Mouse (Mus musculus) embryonic facial prominence, embryonic 15.5 days (tissue): ENCODE data around the gene Kif3b. TPM values are rescaled to one million over a fixed set of nuclear protein-coding genes. Genes with fewer than 3 reads are reported as not detected.
"Not testable (repeated sequence)": the region's sequence is repeated elsewhere in the genome, so short reads cannot be mapped to it uniquely, and the experiment has no call there.

Experiments
- ATAC-seq: fragments of 200-750 bp; cut with Nextera tagmentation; 2 replicates; pipeline ENCODE4 v1.8.0; 2017; ENCODE audit warnings: low read depth, moderate TSS enrichment; ENCODE audit not compliant: insufficient number of reproducible peaks, low FRiP score, low TSS enrichment
- H3K27ac ChIP-seq: fragments of 300-500 bp; sonication (generic); replicated peaks from 2 replicates; pipeline ENCODE4 v1.5.1; 2015; ENCODE audit warnings: mild to moderate bottlenecking, inconsistent platforms
- H3K27me3 ChIP-seq: fragments of 300-500 bp; sonication (generic); 2 replicates; pipeline ENCODE4 v1.6.1; 2015; ENCODE audit warnings: inconsistent platforms
- H3K36me3 ChIP-seq: fragments of 300-500 bp; sonication (generic); 2 replicates; pipeline ENCODE4 v1.6.1; 2015; ENCODE audit warnings: mild to moderate bottlenecking, inconsistent platforms
- H3K4me1 ChIP-seq: fragments of 300-500 bp; sonication (generic); 2 replicates; pipeline ENCODE4 v1.6.1; 2015; ENCODE audit warnings: inconsistent platforms
- H3K4me2 ChIP-seq: fragments of 300-500 bp; sonication (generic); replicated peaks from 2 replicates; pipeline ENCODE4 v1.6.1; 2015; ENCODE audit warnings: mild to moderate bottlenecking, inconsistent platforms
- H3K4me3 ChIP-seq: fragments of 300-500 bp; sonication (generic); replicated peaks from 2 replicates; pipeline ENCODE4 v1.5.1; 2015; ENCODE audit warnings: mild to moderate bottlenecking, inconsistent platforms
- H3K9ac ChIP-seq: fragments of 300-500 bp; sonication (generic); 2 replicates; pipeline ENCODE4 v1.6.1; 2015; ENCODE audit warnings: inconsistent platforms
- H3K9me3 ChIP-seq: fragments of 300-500 bp; sonication (generic); replicated peaks from 2 replicates; pipeline ENCODE4 v1.6.1; 2016; ENCODE audit warnings: inconsistent platforms
- WGBS: fragments of 180-500 bp; shearing (Covaris S2); methylation state at CpG from one replicate; pipeline ENCODE4 v1.1.7; 2015; 5-methylcytosine and 5-hydroxymethylcytosine counted together
- polyA plus RNA-seq: library from polyadenylated mRNA; unstranded; fragments of >200 nt; fragmentation: Nextera tagmentation; extraction: Ambion mirVana; gene quantifications from 2 replicates; pipeline ENCODE4 v1.2.1, GENCODE M21; 2015

Gene Kif3b
- polyA plus RNA-seq, 1 experiment from 2014 or later: 9.0 TPM

- Histone ChIP-seq H3K36me3 (no peaks in the 10 kb centered on the region), H3K4me3 (no peak overlapping the region), H3K27ac (no peak overlapping the region), H3K9me3 (no peaks in the 10 kb centered on the region), H3K27me3 (no peaks in the 10 kb centered on the region), H3K9ac (no peak overlapping the region), H3K4me2 (no peak overlapping the region), H3K4me1 (0 out of 2 replicates have a peak, but pooled peaks cover 7% of the 10 kb centered on the region)
- WGBS: 75% methylated on average over 6 of the region's 6 CpGs
- ATAC-seq: no peak
These were observed 16.3 kb upstream of the Kif3b start for GRCm38 (mm10) chr2:153274919-153275247.

DNA sequence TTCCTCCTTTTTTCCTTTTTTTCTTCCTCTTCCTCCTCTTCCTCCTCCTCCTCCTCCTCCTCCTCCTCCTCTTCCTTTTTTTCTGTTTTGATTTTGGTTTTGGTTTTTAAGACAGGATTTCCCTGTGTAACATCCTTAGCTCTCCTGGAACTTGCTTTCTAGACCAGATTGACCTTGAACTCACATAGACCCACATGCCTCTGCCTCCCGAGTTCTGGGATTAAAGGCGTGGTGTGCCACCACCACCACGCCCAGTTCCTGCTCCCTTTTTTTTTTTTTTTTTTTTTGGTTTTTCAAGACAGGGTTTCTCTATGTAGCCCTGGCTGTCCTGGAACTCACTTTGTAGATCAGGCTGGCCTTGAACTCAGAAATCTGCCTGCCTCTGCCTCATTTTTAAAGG lies 15.6 kb upstream of the Kif3b start:
- not testable (repeated sequence) for ATAC-seq, H3K4me2 ChIP-seq, H3K27ac ChIP-seq

DNA sequence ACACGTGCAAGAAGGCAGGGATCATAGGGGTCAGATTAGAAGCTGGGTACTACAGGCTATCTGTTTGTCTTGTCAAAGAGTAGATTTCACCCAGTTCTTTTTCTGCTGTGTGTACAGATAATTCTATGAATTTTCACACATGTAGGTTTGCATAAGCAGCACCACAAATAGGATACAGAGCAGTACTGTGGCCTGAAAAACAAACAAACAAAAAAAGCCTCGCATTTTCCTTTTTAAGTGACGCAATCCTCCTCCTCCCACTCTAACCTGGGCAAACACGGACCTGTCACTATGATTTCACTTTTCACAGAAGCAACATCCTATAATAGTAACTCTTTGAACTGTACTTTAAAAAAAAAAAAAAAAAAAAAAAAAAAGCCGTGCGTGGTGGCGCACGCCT lies 14.8 kb upstream of the Kif3b start:
- Histone ChIP-seq H3K36me3 (no peaks in the 10 kb centered on the region), H3K4me1 (0 out of 2 replicates have a peak, but pooled peaks cover 5% of the 10 kb centered on the region), H3K4me2 (no peak overlapping the region), H3K27ac (no peak overlapping the region), H3K9me3 (no peaks in the 10 kb centered on the region), H3K27me3 (no peaks in the 10 kb centered on the region), H3K4me3 (no peak overlapping the region), H3K9ac (no peak overlapping the region)
- ATAC-seq: no peak
- WGBS: 89% methylated on average over 8 of the region's 8 CpGs

More for the DNA sequence above, 15.6 kb upstream of the Kif3b start:
- H3K9ac ChIP-seq, H3K4me1 ChIP-seq, H3K36me3 ChIP-seq, H3K9me3 ChIP-seq, H3K4me3 ChIP-seq, H3K27me3 ChIP-seq: not testable (repeated sequence)
- 74% methylated on average over 3 of the region's 3 CpGs for WGBS

DNA sequence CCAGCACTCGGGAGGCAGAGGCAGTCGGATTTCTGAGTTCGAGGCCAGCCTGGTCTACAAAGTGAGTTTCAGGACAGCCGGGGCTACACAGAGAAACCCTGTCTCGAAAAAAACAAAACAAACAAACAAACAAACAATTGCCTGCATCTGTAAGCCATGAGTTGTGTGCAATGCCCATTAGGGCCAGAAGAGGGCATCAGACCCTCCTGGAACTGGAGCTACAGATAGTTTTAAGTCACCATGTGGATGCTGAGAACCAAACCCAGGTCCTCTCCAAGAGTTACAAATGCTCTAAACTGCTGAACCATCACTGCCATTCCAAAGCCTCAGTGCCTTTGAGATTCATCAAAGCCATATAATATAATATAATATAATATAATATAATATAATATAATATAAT lies 14.4 kb upstream of the Kif3b start:
- H3K27ac ChIP-seq: not testable (repeated sequence)
- 90% methylated on average over 5 of the region's 5 CpGs for WGBS

GRCm38 (mm10) chr2:153278357-153278756 lies 12.9 kb upstream of the Kif3b start:
- Histone ChIP-seq H3K36me3 (no peaks in the 10 kb centered on the region), H3K9ac (no peak overlapping the region), H3K27me3 (no peaks in the 10 kb centered on the region), H3K9me3 (no peaks in the 10 kb centered on the region), H3K4me2 (no peak overlapping the region), H3K4me1 (0 out of 2 replicates have a peak, but pooled peaks cover under 1% of the 10 kb centered on the region), H3K4me3 (no peak overlapping the region), H3K27ac (no peak overlapping the region)
- WGBS: 82% methylated on average over 5 of the region's 5 CpGs
- ATAC-seq: no peak

More for the DNA sequence above, 14.4 kb upstream of the Kif3b start:
- not testable (repeated sequence) for H3K9ac ChIP-seq, ATAC-seq, H3K27me3 ChIP-seq, H3K9me3 ChIP-seq, H3K4me2 ChIP-seq, H3K4me1 ChIP-seq, H3K4me3 ChIP-seq, H3K36me3 ChIP-seq

DNA sequence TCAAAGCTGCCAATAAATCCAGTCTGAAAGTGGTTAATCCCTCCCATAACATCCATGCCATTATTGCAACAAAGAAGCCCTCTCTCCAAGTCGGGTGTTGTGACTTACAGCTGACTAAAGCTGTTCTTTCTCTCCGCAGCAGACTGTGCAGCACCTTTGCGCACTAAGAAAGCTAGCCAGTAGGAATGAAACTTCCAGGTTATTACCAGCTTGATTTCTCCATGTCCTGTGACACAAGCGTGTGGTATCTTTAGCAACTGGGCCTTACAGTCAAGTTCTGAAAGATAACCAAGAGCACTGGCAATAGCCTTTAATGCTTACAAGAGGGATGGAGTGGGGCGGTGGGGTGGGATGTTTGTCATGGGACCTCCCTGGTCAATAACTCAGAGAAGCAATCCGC lies 7.3 kb upstream of the Kif3b start:
- WGBS: 85% methylated on average over 6 of the region's 6 CpGs
- H3K9me3 ChIP-seq: no peaks in the 10 kb centered on the region
- H3K27ac ChIP-seq: no peak overlapping the region
- ATAC-seq: no peak
- no peaks in the 10 kb centered on the region for H3K27me3 ChIP-seq
- no peak overlapping the region for H3K9ac ChIP-seq
- no peaks in the 10 kb centered on the region for H3K4me1 ChIP-seq
- H3K4me2 ChIP-seq: no peak overlapping the region
- H3K36me3 ChIP-seq: no peaks in the 10 kb centered on the region
- H3K4me3 ChIP-seq: no peak overlapping the region

DNA sequence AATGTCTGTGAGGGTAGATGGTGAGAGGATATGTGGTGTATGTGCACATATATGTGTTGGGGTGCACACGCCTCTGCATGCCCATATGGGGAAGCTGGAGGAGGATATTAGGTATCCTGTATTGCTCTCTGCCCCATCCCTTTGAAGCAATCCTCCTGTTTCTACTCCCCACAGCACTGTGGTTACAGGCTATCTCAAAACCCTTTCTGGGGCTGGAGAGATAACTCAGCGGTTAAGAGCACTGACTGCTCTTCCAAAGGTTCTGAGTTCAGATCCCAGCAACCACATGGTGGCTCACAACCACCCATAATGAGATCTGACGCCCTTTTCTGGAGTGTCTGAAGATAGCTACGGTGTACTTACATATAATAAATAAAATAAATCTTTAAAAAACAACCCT lies 4.7 kb upstream of the Kif3b start:
- Histone ChIP-seq H3K27me3 (no peaks in the 10 kb centered on the region), H3K4me1 (peaks cover 8% of the 10 kb centered on the region; the same call in 1 of the 2 replicates), H3K27ac (no peak overlapping the region), H3K9me3 (no peaks in the 10 kb centered on the region), H3K36me3 (no peaks in the 10 kb centered on the region), H3K4me3 (no peak overlapping the region), H3K9ac (no peak overlapping the region), H3K4me2 (no peak overlapping the region)
- 82% methylated on average over 4 of the region's 4 CpGs for WGBS
- ATAC-seq: no peak

DNA sequence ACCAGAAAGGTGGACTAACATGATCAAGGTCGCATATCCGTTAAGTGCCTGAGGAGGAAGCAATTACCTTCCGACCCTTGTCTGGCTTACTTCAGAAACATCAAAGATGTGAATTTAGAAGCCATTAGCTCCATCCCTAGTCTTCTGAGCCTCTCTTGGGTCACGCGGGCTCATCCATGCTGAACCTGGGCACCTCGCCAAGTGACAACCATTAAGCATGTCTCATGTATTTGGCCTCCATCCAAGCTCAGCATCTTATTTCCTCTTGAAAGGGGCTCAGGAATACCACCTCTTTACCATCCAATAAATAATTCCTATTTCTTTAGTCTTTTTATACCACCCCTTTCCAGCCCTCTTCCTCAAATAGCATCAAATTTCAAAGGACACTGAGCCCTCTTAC lies 3.4 kb upstream of the Kif3b start:
- WGBS: 26% methylated on average over 6 of the region's 6 CpGs
- no peak for ATAC-seq
- Histone ChIP-seq H3K9ac (no peak overlapping the region), H3K27me3 (no peaks in the 10 kb centered on the region), H3K9me3 (no peaks in the 10 kb centered on the region), H3K4me1 (peaks cover 18% of the 10 kb centered on the region), H3K36me3 (no peaks in the 10 kb centered on the region), H3K4me3 (no peak overlapping the region), H3K27ac (no peak overlapping the region), H3K4me2 (no peak overlapping the region)

DNA sequence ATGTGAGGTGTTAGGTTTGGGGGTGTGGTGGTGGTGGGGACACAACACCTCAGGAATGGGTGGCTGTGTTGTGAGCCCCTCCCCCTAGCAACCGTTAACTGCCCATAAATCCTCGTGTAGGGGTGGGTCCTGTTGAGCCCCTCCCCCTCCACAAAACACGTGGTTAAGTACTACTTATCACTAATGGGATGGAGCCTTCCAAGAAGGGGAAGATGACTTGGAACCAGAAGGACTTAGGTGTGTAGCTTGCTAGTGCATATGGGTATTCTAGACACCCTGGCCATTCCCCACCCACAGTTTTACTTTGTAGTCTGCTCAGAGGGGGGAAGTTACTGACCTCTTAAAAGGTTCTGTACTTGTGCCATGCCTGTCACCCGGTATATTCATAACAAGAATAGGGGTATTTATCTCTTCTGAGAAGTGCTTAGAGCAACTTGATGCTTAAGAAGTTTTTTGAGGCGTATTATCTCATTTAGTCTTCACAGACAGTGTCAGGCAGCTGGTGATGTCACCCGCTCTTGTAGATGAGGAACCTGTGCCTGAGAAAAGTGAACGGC lies 1.2 kb downstream of the Kif3b start:
- Histone ChIP-seq H3K9me3 (no peaks in the 10 kb centered on the region), H3K9ac (0 out of 2 replicates have a peak overlapping the region, but pooled peaks have one; percentile 79), H3K4me1 (peaks cover 18% of the 10 kb centered on the region), H3K36me3 (no peaks in the 10 kb centered on the region), H3K4me2 (peak overlapping the region; percentile 70), H3K27me3 (no peaks in the 10 kb centered on the region), H3K4me3 (peak overlapping the region; percentile 97), H3K27ac (no peak overlapping the region)
- ATAC-seq: no peak
- 47% methylated on average over 7 of the region's 7 CpGs for WGBS

GRCm38 (mm10) chr2:153295196-153295595 lies 4.0 kb downstream of the Kif3b start:
- Histone ChIP-seq H3K27ac (no peak overlapping the region), H3K36me3 (no peaks in the 10 kb centered on the region), H3K4me1 (peaks cover 18% of the 10 kb centered on the region), H3K9me3 (no peaks in the 10 kb centered on the region), H3K4me2 (no peak overlapping the region), H3K9ac (no peak overlapping the region), H3K27me3 (no peaks in the 10 kb centered on the region), H3K4me3 (no peak overlapping the region)
- WGBS: 89% methylated on average over 4 of the region's 4 CpGs
- ATAC-seq: no peak

DNA sequence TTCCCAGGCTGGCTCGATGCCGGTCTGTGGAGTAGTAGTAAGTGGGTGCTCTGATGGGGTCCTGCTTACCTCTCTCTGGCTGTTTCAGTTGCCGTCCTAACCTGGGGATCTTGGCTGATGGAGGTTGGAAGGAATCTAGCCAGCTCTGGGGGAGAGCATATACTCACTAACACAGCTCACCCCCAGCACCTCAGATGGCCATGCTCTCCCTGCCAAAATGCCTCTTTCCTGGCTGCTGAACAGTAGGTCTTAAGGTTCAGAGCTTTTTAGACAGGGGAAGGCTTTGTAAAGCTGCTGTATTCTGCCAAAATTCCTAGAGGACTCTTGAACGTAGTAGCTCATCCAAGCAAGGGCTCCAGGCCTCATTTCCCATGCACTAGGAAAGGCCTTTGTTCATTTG lies 6.6 kb downstream of the Kif3b start:
- Histone ChIP-seq H3K36me3 (no peaks in the 10 kb centered on the region), H3K9me3 (no peaks in the 10 kb centered on the region), H3K9ac (no peak overlapping the region), H3K27ac (no peak overlapping the region), H3K27me3 (no peaks in the 10 kb centered on the region), H3K4me2 (no peak overlapping the region), H3K4me3 (no peak overlapping the region), H3K4me1 (0 out of 2 replicates have a peak, but pooled peaks cover under 1% of the 10 kb centered on the region)
- 83% methylated on average over 4 of the region's 4 CpGs for WGBS
- ATAC-seq: no peak

DNA sequence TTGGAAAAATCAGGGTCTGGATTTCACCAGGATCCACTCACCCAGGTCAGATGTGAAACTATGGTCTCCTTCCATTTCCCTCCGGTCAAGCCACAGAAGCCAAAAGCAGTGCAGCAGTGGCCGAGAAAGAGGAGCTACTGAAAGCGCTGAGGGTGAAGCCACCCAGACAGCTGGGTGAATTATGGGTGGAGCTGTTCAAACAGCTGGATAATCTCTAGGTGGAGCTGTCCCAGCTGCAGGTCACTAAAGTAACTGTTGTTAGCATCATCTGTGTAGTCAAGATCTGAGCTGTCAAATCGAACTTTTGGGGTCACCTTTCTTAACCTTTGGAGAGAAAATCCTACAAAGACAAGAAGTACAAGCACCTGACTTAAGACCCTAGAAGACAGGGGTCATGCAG lies 7.2 kb downstream of the Kif3b start:
- Histone ChIP-seq H3K4me3 (no peak overlapping the region), H3K9me3 (no peaks in the 10 kb centered on the region), H3K4me2 (no peak overlapping the region), H3K27me3 (no peaks in the 10 kb centered on the region), H3K27ac (no peak overlapping the region), H3K36me3 (no peaks in the 10 kb centered on the region), H3K4me1 (no peaks in the 10 kb centered on the region), H3K9ac (no peak overlapping the region)
- no peak for ATAC-seq
- 65% methylated on average over 4 of the region's 4 CpGs for WGBS
